Mouse (Mus musculus) MEL-GATA-1-ER (cell line): Measurements from ENCODE around the gene Kl.

Experiments used
- DNase-seq: peaks from one replicate; pipeline ENCODE4 v3.0.0-alpha.2; 2012; ENCODE audit warnings: low read depth; ENCODE audit errors: extremely low read depth

Kl gene

GRCm38 (mm10) chr5:150962756-150963155, 10.3 kb downstream of the Kl start:
- DNase-seq: no peak

GRCm38 (mm10) chr5:150967925-150968324, 15.5 kb downstream of the Kl start:
- DNase-seq: no peak

- no peak for DNase-seq
Observed at GRCm38 (mm10) chr5:150970551-150970950, 18.1 kb downstream of the Kl start.

- no peak for DNase-seq
Observed at GRCm38 (mm10) chr5:150971126-150971525, 18.7 kb downstream of the Kl start.

- no peak for DNase-seq
Observed at GRCm38 (mm10) chr5:150974226-150974625, 21.8 kb downstream of the Kl start.

- no peak for DNase-seq
Observed at GRCm38 (mm10) chr5:150977383-150977958, 25.1 kb downstream of the Kl start.

- no peak for DNase-seq
Observed at GRCm38 (mm10) chr5:150979341-150980136, 27.1 kb downstream of the Kl start.

- no peak for DNase-seq
Observed at GRCm38 (mm10) chr5:150982082-150982481, 29.7 kb downstream of the Kl start.

- DNase-seq: no peak
Observed at GRCm38 (mm10) chr5:150994096-150994495, 41.7 kb downstream of the Kl start.

GRCm38 (mm10) chr5:150996586-150996985, 44.2 kb downstream of the Kl start:
- DNase-seq: no peak

GRCm38 (mm10) chr5:151001111-151001510, 48.7 kb downstream of the Kl start:
- DNase-seq: no peak

GRCm38 (mm10) chr5:151002051-151002450, 49.6 kb downstream of the Kl start:
- no peak for DNase-seq

- no peak for DNase-seq
Observed at GRCm38 (mm10) chr5:151004216-151004755, 51.9 kb downstream of the Kl start.

GRCm38 (mm10) chr5:151018450-151018849, 66.0 kb downstream of the Kl start:
- DNase-seq: no peak

- DNase-seq: no peak
Observed at GRCm38 (mm10) chr5:151018959-151019358, 66.6 kb downstream of the Kl start.

- DNase-seq: no peak
Observed at GRCm38 (mm10) chr5:151020031-151020820, 67.8 kb downstream of the Kl start.

- DNase-seq: no peak
Observed at GRCm38 (mm10) chr5:151020831-151021230, 68.4 kb downstream of the Kl start.

GRCm38 (mm10) chr5:151022026-151022425, 69.6 kb downstream of the Kl start:
- DNase-seq: no peak

- no peak for DNase-seq
Observed at GRCm38 (mm10) chr5:151022939-151023338, 70.5 kb downstream of the Kl start.

- DNase-seq: no peak
Observed at GRCm38 (mm10) chr5:151023461-151023860, 71.1 kb downstream of the Kl start.

- no peak for DNase-seq
Observed at GRCm38 (mm10) chr5:151024483-151024882, 72.1 kb downstream of the Kl start.

- no peak for DNase-seq
Observed at GRCm38 (mm10) chr5:151026069-151026468, 73.7 kb downstream of the Kl start.
